Mouse (Mus musculus): ENCODE measurements around the gene Trmt112.

Trmt112 gene

DNA sequence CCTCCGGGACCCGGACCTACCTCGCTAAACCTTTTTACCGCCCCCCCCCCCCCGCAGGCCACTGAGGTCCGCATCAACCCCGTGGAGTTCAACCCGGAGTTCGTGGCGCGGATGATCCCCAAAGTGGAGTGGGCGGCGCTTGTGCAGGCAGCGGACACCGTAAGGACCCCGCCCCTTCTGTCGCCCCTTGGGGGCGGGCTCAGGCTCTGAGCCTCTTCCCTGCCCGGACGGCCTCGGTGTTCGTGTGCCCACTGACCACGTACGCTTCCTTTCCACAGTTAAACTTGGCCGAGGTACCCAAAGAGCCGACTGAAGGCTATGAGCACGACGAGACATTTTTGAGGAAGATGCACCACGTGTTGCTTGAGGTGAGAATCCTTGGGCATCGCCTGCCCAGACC lies 808 bp downstream of the Trmt112 start:
- peak; percentile 47 for DNase-seq

DNA sequence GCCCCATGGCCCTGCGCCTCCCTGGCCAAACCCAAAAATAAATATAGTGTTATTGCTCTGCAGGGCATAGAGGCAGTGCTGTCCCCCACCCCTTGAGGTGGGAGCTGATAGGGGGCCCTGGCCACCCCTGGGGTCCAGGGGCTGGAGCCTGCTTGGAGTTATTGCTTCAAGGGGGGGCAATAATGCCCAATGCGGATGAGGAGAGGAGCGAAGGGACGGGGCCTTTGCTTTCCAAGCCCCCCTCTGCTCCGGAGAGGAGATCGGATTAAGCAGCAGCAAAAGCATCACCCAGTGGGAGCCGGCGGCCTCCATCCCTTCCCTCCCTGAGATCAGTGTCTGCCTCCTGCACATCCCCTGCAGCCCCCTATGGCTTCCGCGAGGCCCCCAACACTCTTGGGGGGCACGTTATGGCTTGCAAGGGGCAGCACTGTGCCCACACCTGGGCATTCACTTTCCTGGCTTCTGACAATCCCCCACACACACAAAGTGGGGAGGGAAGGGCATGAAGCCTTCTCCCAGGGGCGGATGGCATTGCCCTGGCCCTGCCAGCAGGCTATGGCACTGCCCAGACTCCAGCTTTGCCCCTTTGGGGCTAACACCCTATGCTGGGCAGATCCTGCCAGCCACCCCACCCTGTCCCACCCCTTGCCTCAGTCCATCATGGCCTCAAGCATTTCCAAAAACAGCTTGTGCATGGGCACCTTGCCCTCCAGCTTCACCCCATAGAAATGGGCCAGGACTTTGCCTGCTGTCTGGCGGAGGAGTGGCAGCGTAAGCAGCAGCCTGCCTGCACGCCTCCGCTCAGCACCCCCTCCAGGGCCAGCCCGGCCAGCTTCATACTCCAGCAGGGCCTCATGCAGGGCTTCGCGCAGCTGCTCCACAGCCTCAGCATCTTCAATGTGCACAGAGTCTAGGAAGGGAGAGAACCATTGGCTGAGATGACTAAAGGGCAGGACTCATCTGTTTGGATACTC lies 1.9 kb downstream of the Trmt112 start:
- peak; percentile 30 for DNase-seq

DNA sequence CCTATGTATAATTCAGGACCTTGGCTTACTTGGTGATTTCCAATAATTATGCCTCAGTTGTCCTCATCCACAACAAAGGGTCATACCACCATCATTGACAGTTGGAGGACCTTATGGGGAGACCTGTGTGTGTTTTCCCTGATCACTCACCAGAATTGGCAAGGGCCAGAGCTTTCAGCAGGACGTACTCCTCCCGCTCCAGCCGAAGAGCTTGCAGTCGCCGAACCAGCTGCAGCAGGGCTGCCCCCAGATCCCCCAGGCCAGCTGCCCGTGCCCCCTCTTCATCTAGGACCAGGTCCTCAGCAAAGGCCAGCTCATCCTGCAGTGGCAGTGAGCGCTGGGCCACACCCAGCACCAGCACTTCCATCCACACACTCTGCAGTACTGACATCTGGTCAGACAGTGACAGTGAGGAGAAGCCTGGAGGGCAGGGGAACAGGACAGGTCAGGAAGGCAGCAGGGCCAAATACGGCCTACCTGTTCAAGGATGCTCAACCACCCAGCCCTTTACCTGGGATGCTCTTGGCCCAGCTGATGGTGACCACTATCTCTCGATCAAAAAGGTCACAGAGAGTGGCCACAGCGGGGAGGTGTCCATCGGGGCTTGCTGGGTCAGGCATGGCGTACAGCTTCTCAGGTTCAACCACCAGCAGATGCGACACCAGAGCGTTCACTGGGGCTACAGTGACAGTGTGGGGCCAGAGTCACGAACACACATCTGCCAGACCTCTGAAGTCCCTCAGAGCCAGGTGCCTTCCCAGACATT lies 2.9 kb downstream of the Trmt112 start:
- DNase-seq: no peak

DNA sequence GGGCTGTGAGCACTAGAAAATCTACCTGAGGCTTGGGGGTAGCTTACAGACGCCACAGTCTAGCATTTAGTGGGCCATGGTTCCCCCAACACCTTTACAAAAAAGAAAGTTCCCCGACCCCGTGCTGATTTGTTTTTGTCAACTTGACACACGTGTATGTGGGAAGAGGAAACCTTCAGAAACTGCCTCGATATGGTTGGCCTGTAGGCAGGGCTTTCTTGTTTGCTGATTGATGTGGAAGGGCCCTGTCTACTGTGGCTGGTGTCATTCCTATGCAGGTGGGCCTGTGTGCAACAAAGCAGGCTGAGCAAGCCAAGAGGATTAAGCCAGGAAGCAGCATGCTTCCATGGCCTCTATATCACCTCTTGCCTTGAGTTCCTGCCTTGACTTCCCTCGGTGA lies 3.5 kb downstream of the Trmt112 start:
- DNase-seq: no peak

DNA sequence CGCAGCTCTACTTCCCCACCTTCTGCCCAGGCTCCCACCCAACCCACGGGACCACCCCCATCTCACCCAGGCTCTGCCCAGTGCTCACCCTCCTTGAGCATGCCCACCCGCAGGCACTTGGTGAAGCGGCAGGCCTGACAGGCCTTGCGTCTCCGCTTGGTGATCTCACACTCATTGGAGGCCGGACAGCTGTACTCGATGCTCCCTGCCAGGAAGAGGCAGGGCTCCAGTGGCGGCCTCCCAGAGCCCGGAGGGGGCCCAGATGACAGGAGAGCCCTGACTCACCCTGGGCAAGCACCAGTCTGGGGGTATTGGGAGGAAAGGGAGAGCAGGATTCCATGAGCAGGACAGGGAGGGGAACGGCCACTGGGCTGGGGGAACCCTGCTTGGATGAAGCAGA lies 4.5 kb downstream of the Trmt112 start:
- no peak for DNase-seq

DNA sequence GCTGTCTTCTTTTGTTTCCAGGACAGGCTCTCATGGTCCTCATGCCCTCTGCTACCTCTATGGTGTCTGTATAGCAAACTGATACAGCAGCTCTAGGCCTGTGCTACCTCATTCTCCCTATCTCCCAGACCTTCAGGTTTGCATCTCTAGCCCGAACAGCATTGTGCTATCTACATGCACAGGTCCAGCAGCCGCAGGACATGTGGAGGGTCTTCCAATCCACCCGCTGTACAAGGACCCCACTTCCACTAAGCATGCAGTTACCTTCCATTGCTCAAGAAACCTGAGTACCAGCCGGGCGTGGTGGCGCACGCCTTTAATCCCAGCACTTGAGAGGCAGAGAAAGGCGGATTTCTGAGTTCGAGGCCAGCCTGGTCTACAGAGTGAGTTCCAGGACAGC lies 5.0 kb downstream of the Trmt112 start:
- DNase-seq: no peak

DNA sequence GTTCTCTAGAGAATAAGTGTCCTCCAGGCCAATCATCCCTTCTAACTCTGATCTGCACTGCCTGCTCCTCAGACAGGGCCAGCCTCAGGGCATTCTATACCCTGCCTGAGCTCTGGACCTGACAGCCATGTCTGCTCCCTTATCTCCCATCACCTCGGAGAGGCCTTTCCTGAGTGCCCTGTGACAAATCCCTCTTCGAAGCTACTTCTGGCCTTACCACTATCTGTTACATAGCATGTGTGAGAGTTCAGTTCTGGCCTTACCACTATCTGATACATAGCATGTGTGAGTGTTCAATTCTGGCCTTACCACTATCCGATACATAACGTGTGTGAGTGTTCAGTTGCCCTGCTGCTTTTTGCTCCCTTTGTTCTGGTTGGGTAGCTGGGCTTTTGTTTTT lies 5.8 kb downstream of the Trmt112 start:
- no peak for DNase-seq

DNA sequence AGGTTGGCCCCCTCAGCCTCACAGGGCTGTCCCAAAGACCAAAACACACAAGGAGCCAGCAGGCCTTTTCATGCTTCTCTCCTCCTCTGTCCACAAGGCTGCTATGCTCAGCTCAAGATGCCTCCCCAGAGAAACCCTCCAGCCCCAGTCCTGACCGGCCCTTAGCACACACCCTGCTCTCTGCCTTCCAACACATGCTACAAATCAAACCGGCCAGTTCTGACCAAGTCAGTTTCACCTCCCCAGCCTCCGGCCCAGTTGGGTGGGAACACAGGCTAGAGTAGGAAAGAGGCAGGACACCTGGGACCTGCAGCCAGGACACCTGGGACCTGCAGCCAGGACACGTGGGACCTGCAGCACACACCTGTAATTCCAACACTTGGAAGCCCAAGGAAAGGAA lies 7.0 kb downstream of the Trmt112 start:
- DNase-seq: no peak

DNA sequence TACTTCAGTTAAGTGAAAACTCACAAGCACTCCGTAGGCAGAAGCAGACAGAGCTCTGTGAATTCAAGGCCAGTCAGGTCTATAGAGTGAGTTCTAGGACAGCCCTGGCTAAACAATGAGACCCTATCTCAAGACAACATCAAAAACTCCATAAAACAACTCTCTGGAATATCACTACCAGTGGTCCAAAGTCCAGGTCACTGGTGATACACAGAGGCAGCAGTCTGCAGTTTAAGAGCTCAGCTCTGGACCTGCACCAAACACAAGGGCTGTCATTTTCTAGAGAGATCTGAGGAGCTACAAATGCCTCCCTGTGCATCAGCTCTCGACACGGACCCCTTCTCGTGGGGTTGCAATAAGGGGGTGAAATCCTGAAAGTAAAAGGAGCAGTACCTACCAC lies 8.8 kb downstream of the Trmt112 start:
- DNase-seq: no peak

DNA sequence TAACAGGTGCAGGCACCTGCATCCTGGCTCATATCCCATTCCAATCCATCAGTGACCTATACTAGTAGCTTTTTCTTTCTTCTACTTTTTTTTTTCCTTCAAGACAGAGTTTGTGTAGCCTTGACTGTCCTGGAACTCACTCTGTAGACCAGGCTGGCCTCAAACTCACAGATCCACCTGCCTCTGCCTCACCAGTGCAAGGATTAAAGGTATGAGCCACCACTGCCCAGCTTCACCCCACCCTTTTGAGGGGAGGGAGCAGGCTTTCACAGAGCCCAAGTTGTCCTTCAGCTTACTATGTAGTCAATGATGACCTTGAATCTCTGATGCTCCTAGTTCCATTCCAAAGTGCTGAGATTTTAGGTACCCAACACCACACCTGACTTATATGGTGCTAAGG lies 9.9 kb downstream of the Trmt112 start:
- DNase-seq: no peak

DNA sequence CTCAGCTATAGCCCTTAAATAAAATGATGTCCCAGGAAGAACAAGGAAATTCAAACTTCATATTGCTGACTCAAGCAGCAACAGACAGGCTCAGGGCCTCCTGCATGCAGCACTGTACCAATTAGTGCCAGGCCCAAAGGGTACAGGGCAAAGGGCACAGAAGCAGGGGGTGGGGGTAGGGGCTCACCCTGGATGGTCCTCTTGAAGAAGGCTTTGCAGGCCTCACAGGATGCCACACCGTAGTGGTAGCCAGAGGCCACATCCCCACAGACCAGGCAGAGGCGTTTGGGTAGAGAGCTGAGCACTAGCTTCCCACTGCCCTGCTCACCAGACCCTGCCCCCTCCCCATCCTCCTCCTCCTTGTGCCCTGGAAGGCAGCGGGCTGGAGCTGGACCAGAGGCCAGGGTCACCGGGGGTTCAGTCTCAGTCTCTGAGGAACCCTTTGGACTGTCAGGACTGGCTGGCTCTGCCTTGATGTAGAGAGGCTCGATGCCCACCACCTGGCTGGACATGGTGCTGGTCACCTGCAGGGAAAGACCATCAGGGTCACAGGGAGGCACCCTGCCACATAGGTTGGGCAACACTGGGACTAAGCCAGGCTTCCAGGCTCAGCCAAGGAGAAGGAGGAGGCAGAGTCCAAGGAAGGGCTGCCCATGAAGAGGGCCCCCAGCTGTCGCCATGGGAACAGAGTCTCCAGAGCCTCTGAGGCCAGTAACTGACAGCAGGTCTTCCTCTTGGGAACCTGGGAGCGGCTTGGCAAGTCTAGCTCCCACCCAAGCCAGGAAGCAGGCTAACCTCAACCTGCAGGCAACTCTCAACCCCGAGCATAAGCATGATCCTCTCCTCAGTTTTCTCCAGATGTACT lies 10.6 kb downstream of the Trmt112 start:
- DNase-seq: no peak

DNA sequence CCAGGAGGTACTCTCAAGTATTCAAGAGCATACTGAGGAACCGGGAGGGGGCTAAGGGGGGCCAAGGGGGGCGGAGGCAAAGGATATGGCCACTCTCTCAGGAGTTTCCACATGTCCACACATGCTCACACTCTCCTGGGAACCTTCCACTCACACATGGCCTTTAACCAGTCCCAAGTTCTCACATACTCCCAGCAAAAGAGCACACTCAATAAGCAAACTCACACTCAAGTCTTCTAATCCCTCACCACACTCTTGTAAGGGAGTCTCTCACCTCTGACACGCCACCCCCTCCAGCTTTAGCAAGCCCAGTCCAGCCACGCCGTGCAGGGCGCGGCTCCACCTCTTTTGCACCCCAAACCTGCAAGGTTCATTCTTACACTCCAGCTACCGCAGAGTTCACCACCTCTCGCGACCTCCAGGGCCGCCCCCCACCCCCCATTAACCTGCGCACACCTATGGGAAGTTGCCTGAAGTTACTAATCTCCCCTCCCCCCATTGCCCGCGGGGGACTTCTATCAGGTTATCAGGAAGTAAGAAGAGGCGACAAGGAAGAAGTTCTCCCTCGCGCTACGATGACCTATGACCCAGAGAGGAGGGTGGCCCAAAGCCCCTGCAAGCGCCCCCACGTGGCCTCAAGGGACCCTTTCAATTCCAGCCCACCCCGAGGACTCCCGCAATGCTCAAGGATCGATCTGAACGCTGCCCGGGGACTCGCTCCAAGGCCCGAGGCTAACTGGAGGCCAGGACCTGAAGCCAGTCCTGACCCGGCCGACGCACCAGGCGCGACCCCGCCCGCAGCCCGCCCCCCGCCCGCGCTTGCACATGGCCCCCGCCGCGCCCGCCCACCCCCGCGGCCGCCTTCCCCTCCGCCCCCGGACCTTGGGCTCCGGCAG lies 11.5 kb downstream of the Trmt112 start:
- DNase-seq: peak; percentile 52

DNA sequence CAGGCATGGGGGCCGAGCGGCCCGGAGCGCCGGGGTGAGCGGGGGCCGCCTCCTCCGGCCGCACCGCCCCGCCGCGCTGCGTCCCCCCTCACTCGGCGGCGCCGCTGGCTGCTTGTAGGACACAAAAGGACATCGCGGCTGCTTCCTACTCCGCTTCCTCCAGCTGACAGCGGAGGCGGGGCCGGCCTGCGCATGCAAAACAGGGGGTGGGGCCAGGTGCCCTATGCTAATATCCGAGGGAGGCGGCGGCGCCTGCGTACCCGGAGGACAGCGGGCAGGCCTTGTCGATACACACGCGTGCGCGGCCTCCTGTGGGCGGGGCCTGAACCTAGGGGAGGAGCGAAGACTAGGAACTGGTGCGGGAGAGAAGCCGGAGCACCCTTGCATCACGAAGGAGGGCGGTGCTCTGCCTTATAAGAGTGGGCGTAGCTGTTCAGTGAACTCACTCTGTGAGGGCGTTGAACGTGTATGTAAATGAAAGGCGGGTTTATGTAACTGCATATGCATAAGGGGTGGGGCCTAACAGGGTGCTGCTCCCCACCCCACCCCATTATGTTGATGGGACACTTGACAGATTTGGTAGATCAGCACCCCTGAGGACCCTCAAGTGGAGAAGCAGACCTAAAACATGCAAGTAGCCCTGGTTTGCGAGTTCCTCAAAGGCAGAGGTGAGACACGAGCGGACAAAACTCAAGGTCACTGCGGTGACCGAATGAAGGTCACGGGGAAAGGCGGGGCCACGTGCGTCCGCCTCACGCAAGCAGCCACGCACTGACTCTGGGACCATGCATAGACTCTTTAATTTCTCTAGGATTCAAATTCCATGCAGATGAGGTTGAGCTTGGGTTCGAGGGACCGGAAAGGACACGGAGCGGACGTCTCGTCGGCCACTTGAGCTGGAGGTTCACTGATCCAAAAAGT lies 12.4 kb downstream of the Trmt112 start, which contains the start of gene Esrra:
TSS of gene Esrra (minus strand) at position 167 of the 921 bp plus-strand sequence.
- peak; percentile 100 for DNase-seq

DNA sequence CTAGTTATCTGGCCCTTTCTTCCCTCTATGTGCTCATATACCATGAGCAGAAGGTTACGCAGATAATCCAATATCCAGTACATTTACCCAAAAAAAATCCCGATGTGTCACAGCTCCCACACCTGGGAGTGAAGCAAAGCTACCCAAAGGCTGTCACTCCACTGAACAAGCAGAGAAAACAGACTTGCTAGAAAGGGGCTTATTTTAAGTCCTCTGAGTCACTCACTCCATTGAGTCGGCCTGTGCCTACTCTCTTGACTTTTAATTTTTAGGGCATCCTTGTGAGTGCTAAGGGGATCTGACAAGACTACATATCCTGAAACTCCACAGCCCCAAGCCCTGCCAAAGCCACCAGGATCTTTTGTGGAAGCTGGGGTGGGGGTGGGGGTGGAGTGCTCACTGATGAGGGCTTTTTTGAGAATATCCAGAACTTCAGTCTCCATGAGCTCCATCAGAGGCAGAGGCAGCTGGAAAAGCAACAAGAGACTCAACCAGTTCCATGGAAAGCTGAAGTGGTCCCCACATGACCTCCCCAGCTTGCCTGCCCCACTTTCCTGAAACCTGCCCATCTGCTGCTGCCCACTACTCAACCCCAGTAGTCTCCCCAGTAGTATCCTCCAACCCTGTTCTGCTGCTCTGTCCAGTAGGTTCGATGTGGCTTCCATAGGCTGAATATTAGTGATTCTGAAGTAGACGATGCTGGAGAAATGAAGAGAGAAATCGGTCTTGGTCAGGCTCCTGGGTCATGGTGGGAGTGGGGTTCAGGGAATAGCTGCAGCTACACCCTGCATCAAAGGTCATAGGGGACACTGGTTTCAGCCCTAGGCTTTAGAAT lies 13.6 kb downstream of the Trmt112 start:
- DNase-seq: no peak

DNA sequence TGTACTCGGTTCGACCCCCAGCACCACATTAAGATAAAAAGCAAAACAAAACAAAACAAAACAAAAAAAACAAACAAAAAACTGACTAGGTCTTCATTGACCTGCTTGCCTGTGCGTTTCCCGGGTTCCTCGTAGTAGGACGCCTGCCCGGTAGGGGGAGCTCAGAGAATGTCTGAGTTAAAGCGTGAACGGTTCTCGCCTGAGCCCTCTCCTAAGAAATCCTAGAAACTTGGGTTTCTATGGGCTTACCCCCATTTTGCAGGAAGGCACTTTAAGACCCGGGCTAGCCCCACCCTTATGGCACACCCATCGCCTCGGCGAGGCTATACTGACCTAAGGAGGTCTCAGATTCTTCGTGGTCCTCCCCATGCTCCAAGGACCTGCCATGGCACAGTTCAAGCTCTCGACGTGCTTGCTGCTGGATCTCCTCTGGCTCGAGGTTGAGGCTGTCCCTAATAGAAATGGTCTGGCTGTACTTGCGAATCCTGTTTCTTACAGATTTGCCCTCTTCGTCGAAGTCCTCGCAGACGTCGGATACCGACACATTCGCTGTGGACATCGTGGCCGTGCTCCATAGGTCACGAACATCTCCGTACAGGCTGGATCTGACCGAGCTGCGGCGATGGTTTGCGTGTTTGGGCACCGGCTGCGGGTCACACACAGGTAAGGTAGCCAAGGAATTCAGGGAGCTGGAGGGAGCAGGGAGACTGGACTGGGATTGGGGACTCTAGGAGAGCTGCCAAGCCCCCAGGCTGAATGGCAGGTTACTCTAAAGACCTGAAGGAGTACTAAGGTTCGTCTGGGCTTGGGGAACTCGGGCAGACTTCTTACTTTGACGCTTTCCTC lies 15.2 kb downstream of the Trmt112 start:
- DNase-seq: peak; percentile 90

DNA sequence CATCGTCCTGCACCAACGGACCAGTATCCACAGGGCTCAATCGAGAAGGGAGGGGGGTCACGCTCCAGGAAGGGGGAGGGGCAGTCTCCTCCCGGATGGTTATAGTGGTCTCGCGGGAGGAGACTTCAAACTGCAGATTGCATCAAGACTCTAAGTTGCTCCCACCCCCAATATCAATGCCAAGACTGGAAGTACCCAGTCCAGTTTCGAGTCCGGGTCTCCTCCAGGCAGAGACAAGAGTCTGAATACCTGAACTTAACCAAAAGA lies 15.7 kb downstream of the Trmt112 start, which contains the start of gene Catsperz:
TSS of gene Catsperz (minus strand) at position 74 of the 267 bp plus-strand sequence.
- no peak for DNase-seq

DNA sequence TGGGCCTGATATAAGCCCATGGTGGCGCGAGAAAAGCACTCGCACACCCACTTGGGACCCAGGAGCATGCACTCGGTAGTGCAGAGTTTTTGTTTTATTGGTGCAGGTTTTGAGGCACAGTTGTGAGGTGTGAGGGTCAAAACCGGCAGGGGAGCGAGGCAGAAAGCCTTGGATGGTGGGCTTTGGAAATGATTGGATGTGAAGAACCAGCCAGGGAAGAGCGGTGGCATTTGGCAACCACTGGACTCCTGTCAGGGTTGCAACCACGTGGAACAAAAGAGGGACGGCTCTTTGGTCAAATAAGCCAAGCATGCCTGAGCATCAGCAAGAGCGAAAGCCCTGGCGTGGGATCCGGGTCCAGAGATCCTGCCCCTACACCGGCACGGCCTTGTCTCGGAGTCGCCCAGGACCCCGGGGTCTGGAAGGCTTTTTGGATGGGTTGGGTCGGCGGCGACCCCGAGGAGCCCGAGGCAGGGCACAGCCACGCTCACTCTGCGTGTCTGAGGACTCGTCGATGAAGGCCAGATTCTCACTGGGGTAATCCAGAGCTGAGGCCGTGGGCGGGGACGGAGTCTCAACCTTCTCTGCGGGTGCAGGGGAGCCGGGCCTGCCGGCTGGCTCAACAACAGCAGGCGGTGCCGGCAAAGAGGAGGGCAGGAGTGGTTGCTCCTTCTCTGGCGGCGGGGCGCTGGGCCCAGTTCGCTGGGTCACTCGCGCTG lies 16.3 kb downstream of the Trmt112 start:
- no peak for DNase-seq

DNA sequence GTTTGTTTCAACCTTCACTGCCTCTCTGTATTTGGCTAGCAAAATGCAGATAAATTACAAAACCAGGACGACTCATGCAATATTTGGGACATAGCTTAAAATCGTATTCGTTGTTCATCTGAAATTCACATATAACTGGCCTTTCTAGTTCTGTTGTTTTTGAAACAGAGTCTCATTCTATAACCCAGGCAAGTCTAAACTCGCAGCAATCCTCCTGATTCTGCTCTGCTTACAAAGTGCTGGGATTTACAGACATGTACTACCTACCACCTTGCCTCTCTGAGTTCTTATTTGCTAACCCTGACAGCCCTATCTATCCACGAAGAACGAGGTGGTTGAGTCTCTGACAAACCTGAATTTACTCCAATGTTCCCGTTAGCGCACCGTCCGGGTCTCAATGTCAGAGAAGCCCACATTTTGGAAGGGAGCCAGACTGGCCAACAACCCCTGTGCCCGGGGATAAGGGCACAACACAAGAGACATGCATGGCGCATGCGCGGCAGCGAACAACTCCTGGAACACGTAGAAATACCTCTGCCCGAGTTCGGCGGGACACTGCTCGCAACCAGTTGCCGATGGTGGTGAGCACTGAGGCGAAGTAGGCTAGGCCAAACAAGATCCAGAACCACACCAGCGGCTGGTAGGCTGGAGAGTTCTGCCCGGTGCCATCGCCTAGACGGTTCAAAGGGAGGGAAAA lies 17.2 kb downstream of the Trmt112 start:
- no peak for DNase-seq
